Mouse (Mus musculus) MEL-GATA-1-ER (cell line): ENCODE data around the gene Hes1.
A peak's percentile ranks its signal among the peaks of the same experiment; 100 is the strongest.

ENCODE experiments used
- DNase-seq: peaks from one replicate; pipeline ENCODE4 v3.0.0-alpha.2; 2012; ENCODE audit warnings: low read depth; ENCODE audit errors: extremely low read depth

The Hes1 gene

DNA sequence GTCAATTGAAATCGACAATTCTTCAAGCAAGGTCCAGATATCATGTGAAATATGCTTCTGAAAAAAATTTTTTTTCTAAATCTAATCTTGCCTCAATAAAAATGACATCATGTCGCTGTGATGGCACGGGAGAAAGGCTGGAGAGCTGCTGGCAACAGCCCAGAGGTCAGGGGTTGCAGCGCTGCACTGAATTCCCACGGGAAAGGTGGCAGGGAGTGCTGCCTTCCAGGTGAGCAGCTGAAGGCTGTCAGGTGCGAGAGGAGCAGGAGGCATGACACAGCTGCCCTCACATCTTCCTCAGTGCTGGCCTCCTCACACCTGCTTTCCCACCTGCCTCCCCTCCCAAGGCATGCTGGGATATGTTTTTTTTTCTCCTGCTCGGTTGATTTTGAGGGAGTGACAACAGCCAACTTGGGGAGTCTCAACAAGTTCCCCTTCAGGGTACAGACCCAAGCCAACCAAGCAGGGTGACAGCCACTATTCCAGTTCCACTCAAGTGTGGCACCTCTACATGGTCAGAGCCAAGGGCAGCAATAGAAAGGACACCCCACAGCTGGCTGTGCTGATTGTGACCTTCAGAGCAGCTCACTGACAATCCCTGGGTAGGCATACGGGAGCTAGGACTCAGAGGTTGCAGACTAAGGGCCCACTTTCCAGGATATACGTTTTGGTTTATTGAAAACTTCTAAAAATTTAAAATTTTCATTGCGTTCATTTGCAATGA, 13.3 kb upstream of the Hes1 start:
- no peak for DNase-seq

GRCm38 (mm10) chr16:30052271-30052670, 11.9 kb upstream of the Hes1 start:
- DNase-seq = no peak

DNA sequence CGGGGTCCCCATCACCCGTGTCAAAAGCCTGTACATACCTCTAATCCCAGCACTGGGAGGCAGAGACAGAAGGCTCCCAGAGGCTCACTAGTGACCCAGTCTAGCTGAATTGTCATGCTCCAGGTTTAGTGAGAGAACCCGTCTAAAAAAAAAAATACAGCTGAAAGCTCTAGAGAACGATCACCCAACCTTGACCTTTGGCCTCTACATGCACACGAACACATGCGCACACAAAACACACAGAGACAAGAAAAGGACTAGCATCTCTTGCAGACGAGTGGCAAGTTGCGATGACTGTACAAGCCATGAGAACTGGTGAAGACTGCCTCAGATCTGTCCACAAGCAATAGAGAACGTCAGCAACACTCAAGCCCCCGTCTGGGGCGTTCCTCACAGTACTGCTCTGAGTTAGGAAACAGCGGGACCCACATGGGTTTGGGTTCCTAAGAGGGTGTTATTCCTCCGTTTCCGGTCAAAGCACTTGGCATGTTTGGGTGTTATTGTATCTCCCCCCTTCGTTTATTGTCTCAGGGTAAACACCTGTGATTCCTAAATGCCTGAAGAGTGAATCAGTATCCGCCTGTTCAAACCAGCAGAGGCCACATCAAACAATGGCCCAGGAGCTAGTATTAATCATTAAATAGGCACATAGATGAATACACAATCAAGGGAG, 11.2 kb upstream of the Hes1 start:
- no peak for DNase-seq

DNA sequence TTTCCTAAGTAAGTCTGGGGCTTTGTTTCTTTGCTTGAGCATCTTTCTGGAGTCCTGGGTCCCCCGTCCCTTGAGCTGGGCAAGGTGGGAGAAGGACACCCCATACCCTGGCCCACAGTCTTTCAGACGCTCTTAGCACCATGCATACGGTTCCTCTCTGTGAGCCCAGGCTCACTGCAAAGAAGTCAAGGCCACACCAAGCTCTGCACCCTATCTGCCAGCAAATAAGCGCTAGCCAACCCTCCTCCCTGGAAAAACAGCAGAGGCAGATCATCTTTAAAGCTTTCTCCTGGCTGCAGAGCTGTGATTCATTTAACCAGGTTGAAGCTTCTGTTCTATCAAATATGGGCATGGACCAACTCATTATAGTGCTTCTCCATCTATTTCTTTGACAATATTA, 9.6 kb upstream of the Hes1 start:
- DNase-seq = no peak

GRCm38 (mm10) chr16:30055361-30055889, 8.8 kb upstream of the Hes1 start:
- DNase-seq = no peak

- DNase-seq = no peak
Measured at GRCm38 (mm10) chr16:30055927-30056326, 8.3 kb upstream of the Hes1 start.

DNA sequence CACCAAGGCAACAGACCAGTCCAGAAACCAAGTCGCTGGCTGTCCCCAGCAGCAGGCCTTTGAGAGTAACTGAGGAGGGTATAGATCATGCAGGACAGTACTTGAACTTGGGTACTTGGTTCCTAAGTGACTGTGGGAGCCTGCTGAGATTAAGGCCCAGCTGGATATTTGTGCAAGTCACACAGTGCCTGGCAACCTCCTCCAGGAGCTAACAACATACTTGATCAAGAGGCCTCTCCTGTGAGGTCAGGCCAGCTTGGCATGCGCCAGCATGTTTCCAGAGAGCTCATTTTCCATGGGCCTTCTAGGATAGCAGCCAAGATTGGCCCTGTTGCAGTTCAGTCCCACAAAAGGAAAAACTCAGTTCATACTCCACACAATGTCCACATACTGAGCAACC, 7.3 kb upstream of the Hes1 start:
- no peak for DNase-seq

- no peak for DNase-seq
Measured at GRCm38 (mm10) chr16:30058974-30059717, 5.0 kb upstream of the Hes1 start.

GRCm38 (mm10) chr16:30060412-30060811, 3.8 kb upstream of the Hes1 start:
- no peak for DNase-seq

DNA sequence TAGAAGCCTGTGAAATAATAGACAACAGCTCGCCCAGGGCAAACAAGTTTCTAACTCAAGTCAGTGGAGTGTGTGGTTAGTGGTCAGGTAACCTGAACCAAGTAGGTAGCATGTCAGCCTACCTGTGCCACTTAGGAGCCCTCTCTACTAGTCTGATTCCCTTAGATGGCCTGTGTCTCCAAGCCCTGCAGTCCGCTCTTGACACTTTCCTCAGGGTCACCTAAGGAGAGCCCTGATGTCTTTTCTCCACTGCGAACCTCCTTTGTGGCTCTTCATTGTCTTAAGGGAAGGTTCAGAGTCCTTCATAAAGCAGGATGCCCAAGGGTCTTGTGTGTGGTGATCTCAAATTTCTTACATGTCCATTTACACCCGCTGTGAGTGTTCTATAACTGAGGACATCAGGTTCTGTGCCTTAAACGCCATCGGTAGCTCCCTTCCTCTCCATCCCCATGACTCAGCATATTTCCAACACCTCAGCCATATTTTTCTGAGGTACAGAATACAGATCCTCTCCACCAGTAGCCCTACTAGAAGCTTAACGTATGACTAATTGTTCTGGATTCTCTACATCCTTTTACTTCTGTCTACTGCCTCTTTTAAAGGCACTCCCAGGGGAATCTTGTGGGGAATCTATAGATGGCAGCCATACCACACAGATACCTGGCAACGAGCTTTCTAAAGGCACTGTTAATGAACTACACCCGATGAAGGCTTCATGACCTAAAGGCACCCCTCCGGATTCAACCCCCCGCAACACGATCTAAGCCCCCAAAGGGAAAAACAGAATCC, 1.7 kb upstream of the Hes1 start:
- DNase-seq = no peak

DNA sequence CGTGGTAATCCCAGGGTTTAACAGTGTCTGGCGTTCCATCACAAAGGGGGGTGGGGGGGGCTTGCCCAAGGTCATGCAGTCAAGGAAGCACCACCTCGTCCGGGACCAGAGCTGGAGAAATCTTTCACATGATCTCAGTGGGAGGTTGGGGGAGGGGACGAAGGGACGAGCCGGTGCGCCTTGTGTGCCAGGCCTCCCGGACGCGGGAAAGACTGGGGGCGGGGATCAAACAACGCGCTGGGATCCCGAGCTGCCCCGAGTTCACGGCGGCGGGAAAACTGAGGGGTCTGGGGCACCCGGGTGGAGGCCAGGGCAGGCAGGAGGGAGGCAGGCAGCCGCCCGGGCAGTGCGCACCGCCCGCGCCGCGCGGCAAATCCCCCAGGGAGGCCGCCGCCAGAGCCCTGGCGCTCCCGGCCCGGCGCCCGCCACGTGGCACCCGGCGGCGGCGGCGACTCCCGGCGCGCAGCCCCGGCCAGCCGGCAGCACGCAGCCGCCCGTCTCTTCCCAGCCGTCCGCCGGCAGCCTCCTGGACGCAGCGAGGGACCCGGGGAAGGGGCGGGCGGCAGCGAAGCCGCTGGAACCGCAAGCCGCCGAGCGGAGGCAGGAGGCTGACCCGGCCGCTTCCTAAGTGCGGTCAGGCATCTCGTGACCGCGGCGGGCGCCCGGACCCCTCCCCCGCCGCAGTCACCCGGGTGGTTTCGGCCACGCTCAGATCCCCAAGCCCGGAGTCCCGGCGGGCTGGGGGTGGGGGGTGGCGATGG, 883 bp upstream of the Hes1 start:
- no peak for DNase-seq

GRCm38 (mm10) chr16:30064613-30065012, 429 bp downstream of the Hes1 start:
- DNase-seq = no peak

- DNase-seq = peak; percentile 89
Measured at GRCm38 (mm10) chr16:30065077-30065476, 893 bp downstream of the Hes1 start.

- DNase-seq = no peak
Measured at GRCm38 (mm10) chr16:30065537-30066183, 1.5 kb downstream of the Hes1 start.

GRCm38 (mm10) chr16:30066184-30066851, 2.1 kb downstream of the Hes1 start:
- no peak for DNase-seq

- no peak for DNase-seq
Measured at GRCm38 (mm10) chr16:30066852-30067301, 2.7 kb downstream of the Hes1 start.

DNA sequence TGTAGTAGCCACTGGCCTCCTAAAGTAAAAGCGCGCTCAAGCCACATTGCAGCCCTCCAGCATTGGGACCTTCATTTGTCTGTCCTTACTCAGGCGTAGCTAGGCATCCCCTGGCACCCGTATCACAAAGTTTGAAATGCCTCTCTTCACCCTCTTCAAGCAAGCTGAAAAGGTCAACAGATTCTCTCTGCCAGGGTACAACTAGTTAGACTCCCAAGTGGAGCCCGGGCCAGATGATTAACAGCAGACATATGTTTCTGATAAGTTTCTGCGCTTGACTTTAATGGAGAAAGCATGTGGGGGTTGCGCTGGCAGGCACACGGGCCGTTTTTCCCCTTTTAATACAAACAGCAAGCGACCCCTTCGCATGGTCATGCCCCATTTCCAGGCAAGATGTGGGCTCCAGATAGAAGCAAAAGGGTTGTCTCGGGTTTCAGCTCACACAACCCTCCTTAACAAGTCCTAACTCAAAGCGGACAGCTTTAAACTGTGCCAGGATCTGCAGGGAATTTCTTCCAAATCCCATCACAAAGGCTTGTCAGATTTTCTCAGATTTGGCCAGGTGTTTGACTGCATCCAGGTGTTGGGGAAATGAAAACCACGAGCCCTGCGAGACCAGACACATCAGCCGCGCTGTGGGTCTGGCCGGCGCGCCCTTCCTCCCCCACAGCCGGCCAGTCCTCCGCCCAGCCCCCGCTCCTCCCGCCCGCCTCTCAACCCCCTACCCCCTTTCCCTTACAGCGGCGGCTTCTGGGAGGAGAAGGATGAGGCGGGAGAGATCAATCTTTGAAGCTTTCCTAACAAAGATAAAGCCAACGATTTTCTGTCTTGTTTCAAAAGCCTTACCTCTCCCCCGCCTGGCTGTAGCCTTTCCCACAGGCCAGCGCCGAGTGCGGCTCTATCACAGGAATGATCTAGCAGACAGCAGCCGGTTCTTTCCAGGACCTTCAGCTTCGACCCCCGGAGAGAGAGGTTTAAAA, 4.1 kb downstream of the Hes1 start:
- DNase-seq = no peak

DNA sequence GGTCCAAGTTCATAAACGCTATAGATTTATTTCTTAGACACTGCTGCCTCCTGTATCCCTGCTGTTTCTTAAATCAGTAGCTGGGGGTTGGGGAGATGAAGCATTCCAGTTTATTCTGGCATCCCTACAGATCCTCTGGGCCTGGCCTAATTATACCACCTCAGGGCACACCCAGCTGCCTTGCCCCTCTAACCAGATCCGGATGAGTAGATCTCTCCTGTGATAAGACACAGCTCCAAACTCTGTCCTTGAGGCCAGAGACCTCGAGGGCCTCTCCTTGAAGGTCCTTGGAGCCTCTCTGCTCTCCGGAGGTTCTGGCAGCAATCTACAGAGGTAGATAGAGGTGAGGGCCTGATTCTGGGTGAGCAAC, 5.4 kb downstream of the Hes1 start:
- DNase-seq = no peak
